Mouse (Mus musculus) heart, postnatal 4 days (tissue): ENCODE measurements around the gene Dynlt1b. TPM values are rescaled to one million over a fixed set of nuclear protein-coding genes. Genes with fewer than 3 reads are reported as not detected.
"Not testable (repeated sequence)": the region's sequence is repeated elsewhere in the genome, so short reads cannot be mapped to it uniquely, and the experiment has no call there.

Experiments
- DNase-seq: peaks from one replicate; pipeline ENCODE4 v3.0.0; 2021
- total RNA-seq, 2 experiments: library from RNA; stranded (reverse); gene quantifications; 2 replicates each; pipeline ENCODE4 v1.2.3; 2021

The Dynlt1b gene
- total RNA-seq, 2 experiments from 2014 or later, result 183 to 194 TPM

- DNase-seq, result not testable (repeated sequence)
Observed at GRCm38 (mm10) chr17:6424294-6424980, 5.5 kb upstream of the Dynlt1b start.

- DNase-seq, result not testable (repeated sequence)
Observed at GRCm38 (mm10) chr17:6425325-6425724, 4.6 kb upstream of the Dynlt1b start.

DNA sequence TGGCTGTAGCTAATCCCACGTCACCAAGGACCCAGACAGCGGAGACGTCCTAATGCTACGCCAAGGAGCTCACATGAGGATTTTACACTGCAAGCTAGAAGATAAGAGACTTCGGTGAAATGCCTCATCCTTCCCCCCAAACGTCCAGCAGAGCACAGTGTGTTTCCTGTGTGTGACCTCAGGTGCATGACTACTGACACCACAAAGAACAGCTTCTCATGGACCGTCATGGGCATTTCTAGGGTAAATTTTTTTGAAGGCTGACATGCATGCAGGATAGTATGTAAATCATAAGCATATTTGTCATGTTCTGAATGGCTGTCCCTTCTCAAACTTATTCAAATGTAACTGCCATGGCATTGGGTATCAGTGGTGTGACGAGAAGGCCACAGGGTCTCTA is 3.0 kb upstream of the Dynlt1b start:
- not testable (repeated sequence) for DNase-seq

DNA sequence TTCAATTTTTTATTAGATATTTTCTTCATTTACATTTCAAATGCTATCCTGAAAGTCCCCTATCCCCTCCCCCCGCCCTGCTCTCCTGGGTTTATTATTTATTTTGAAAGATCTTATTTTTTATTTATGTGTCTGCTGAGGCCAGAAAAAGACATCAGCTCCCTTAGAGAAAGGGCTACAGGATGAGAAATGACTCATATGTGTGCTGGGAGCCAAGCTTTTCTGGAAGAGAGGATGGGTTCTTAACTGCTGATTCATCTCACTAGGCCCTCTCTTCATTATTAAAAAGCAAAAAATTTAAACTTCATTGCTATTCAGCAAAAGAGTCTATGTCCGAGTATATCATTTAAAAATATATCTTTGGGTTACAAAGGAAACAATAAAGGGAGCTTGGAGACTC is 986 bp upstream of the Dynlt1b start:
- DNase-seq, result not testable (repeated sequence)

DNA sequence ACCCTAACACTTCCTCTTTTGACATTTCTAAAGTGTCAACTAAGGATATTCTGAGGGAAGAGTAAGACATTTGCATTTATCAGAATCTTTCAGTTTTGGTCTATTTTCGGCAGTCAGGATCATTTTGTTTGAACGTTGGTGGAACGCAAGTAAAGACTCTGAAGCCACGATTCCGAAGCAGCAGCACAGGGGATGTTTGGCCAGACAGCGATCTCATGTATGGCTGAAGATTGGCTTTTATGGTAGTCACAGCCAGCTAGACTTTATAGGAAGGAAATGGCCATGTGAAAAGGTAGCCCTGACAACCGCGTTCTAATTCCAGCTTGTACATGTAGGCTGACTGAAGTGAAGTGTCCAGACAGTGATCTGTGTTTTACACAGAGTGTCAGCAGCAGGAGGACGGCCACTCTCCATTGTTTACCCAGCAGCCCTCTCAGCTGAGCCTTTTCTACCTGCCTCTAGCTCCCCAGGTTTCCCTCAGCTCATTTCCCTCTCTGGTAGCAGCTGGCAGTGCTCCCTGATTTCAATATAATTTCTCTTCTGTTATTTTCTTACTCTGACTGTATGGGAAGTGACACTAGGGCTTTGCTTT is 594 bp downstream of the Dynlt1b start:
- DNase-seq, result not testable (repeated sequence)

- not testable (repeated sequence) for DNase-seq
Observed at GRCm38 (mm10) chr17:6432456-6432855, 2.5 kb downstream of the Dynlt1b start.

DNA sequence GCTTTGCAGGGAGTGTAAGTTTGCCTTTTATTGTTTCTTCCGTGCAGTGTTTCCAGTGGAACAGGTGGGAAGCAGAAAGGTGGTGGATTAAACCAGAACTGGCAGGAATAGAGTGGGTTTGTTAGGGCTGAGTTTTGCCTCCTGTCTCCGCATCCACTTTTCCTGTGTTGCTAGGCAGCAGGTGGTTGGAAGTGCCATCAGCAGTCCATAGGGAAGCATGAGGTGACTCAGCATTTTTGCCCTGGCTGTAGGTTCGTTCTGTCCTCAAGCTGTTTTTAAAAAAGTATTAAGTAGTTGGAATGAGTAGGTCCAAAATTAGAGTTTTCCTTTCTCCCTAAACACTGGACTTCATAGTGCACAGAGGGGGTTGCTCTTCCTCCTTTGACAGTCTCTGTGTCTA is 3.8 kb downstream of the Dynlt1b start:
- not testable (repeated sequence) for DNase-seq

DNA sequence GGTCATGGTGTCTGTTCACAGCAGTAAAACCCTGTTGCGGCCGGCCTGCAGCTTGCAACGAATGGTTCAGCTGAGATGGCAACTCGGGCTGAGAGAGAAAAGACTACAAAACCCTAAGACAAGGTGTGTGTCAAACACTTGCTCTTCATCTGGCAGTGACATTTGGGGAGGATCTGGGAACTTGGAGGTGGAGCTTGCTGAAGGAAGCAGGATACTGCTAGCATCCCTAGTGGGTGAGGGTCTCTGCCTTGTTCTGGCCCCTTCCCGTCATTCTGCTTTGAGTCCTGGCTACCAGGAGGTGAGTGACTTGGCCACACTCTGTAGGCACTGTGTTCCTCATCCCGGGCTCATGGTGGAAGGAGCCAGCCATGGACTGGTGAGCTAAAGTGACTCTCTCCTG is 8.2 kb downstream of the Dynlt1b start:
- DNase-seq, result not testable (repeated sequence)

- not testable (repeated sequence) for DNase-seq
Observed at GRCm38 (mm10) chr17:6439913-6440312, 10.0 kb downstream of the Dynlt1b start.

DNA sequence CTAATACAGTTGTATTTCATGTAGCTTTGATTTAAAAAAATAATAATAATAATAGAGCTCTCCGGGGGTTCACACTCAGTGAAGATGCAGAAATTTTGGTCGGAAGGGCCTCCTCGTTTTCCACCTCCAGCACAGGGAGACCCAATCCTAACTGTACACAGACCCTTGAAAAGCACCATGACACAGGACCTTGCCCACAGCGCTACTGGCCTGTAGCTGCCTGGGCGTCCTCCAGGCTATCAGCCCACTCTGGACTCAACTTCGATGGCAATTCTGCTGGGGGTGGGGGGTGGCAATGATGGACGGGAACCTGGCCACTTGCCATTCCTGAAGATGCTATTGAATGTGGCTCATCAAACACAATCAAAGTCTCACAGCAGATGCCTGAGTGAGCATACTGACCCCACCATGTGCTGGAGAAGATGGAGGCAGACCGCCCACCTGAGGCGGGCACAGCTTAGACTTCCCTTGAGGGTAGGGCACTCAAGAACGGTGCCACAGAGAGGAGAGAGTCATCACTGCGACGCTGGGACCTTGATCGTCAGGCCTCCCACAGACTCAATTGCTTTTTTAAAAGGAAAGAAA is 10.7 kb downstream of the Dynlt1b start:
- not testable (repeated sequence) for DNase-seq

DNA sequence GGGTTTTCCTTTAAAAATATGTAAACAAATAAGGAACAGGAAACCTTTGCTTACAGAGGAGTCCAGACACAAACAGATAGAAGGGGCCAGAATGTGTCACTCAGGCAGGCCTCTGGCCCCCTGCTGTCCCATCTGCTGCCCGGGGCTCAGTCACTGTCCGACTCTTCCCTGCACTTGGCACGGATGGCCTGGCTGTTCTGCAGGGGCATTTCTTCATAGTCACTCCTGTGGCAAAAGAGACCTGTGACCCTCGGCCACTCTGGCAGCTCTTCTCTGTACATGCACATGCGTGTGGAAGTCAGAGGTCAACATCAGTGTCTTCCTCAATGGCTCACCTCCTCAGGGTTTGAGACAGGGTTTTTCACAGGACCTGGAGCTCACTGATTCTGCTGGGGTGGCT is 11.3 kb downstream of the Dynlt1b start:
- DNase-seq, result not testable (repeated sequence)

- DNase-seq, result not testable (repeated sequence)
Observed at GRCm38 (mm10) chr17:6442513-6442912, 12.6 kb downstream of the Dynlt1b start.

DNA sequence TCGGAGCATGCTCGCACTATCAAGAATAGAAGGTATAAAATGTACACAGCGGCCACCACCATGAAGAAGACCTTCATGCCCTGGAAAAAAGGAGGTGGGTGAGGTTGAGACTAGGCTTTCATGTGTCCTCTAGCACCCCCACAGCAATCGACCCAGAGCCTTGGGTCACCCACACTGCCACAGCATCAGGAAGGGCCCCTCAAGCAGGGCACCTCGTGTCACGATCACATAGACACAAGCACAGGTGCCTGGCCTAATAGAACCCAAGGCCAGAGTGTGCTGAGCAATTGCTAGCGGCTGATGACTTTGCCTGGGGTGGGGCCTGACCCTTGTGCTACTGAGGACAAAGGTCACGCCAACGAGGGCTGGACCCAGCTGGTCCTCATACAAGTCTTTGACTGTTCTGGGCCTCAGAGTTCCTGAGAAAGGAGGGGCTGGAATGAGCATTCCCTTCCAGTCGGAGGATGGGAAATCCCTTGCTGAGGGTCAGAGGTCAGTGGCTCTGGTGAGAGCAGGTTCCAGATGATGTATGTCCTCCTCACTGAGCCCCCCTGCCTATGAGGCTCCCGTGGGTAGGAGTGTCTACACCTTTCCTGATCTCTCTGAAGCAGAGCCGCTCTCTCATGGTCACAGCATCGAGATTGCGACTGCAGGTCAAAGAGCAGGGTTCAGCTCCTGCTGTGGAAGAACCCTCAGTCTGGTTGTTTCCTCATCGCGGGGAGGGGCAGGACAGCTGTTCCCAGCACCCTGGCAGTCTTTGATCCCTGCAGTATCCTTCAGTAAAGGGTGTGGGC is 16.1 kb downstream of the Dynlt1b start:
- not testable (repeated sequence) for DNase-seq

DNA sequence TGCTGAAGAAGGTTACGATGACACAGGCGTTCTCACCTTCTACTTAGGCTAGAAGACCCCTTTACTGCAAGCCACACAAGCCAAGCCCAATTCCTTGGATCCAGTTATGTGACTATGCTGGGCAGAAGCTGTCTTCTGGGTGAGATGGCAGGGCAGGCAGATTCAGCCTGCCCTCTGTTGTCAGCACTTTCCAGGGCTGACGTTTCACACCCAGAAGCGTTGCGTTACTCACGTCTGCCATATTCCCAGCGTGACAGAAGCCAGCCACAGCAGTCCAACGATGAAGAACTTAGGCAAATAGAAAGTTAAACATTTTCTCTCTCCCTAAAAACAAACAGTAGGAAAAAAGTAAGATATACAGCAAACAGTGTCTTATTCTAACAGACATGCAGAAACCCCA is 18.4 kb downstream of the Dynlt1b start:
- not testable (repeated sequence) for DNase-seq

DNA sequence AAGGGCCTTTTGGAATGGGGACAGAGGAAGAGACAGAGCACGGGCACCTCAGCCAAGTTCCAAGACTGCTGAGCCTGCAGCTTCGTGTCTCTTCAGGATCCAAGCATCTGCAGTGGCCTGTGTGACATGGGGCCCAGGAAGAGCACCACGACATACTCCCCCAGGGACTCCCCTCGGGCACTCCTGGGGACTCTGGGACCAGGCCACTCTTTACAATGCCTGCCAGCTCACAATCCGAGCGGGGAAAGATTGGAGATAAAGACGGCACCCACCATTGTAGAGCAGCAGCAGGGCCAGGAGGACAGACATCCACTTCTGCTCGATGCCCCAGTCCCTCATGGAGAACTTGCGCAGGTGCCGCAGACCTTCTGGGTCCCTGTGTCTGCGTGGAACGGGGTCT is 19.3 kb downstream of the Dynlt1b start:
- DNase-seq, result not testable (repeated sequence)

- DNase-seq, result not testable (repeated sequence)
Observed at GRCm38 (mm10) chr17:6451205-6451604, 21.3 kb downstream of the Dynlt1b start.

DNA sequence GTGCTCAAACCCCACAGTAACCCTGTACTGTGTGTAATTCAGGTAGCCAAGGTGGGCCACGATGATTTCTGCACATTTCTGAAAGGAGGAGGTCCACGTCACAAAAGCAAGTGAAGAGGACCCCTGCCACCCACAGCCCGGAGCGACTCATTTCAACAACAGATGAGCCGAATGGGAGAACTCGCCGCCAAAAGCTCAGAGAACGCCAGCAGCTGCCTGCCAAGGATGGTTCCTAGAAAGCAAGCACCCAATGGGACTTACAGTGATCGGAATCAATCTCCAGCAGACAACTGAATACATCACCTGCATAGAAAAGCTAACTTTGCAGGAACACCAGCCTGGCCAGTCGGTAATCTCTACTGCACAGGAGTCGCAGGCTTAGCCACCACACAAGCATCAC is 22.8 kb downstream of the Dynlt1b start:
- not testable (repeated sequence) for DNase-seq

GRCm38 (mm10) chr17:6454703-6455102 is 24.8 kb downstream of the Dynlt1b start:
- DNase-seq, result not testable (repeated sequence)

- DNase-seq, result not testable (repeated sequence)
Observed at GRCm38 (mm10) chr17:6455883-6456282, 26.0 kb downstream of the Dynlt1b start.

DNA sequence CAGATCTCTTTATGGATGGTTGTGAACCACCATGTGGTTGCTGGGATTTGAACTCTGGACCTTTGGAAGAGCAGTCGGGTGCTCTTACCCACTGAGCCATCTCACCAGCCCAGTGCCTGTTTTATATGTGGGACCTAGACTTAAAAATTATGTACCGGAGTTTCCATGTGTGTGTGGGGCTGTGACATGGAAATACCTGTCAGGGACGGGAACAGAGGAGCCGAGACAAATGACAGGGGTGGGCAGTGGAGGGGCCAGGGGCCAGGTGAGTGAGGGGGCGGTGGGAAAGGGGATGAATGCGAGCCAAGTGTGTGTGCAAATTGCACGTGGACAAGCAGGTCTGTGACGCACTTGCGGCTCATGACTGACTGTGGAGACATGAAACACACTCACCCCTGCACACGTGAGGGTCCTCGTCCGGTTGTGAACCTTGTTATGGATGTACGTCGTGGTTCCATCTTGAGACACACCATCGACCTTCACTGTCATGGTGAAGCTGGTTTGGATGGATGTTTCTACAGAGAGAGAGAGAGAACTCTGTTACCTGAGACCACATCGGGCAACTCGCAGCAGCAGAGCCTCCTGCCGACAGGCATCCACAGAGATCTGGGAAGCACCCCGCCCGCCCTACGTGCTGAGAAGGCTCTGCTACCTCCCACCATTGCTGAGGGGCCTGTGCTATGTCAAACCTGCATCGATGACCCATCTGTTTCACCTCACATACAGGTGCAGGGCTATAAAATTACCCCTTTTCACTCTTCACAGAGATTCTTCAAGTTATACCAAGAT is 26.9 kb downstream of the Dynlt1b start:
- DNase-seq, result not testable (repeated sequence)

- DNase-seq, result not testable (repeated sequence)
Observed at GRCm38 (mm10) chr17:6461083-6461595, 31.2 kb downstream of the Dynlt1b start.

- not testable (repeated sequence) for DNase-seq
Observed at GRCm38 (mm10) chr17:6465735-6466134, 35.8 kb downstream of the Dynlt1b start.
